Mouse (Mus musculus) myocyte (in vitro differentiated cells): Measurements from ENCODE around the gene Rpl36al.

Experiments
- MAX ChIP-seq: IDR thresholded peaks from one replicate; pipeline ENCODE4 v1.6.1; 2011; ENCODE audit warnings: low read depth, mild to moderate bottlenecking, control low read depth
- POLR2A ChIP-seq: IDR thresholded peaks from one replicate; pipeline ENCODE4 v1.6.1; 2011; ENCODE audit warnings: low read depth, mild to moderate bottlenecking, control low read depth, moderate library complexity; ENCODE audit not compliant: insufficient read length
- TCF12 ChIP-seq: IDR thresholded peaks from one replicate; pipeline ENCODE4 v1.6.1; 2011; ENCODE audit warnings: mild to moderate bottlenecking, control low read depth; ENCODE audit not compliant: poor library complexity, insufficient read depth, severe bottlenecking
- USF1 ChIP-seq: IDR thresholded peaks from one replicate; pipeline ENCODE4 v1.6.1; 2011; ENCODE audit warnings: low read depth, mild to moderate bottlenecking, control low read depth, moderate library complexity

GRCm38 (mm10) chr12:69220613-69221277 is 36.9 kb upstream of the Rpl36al start:
- TF ChIP-seq POLR2A = no peak
- no peak for TF ChIP-seq USF1
- TF ChIP-seq TCF12 = no peak
- no peak for TF ChIP-seq MAX
